Mouse (Mus musculus) layer of hippocampus, postnatal 10 days (tissue): ENCODE data around the gene Myh10. TPM values are rescaled to one million over a fixed set of nuclear protein-coding genes. Genes with fewer than 3 reads are reported as not detected.

Experiments used
- DNase-seq, 2 experiments: peaks; one replicate each; pipeline ENCODE4 v3.0.0; 2021; ENCODE audit warnings: low spot score in 2 of 2
- total RNA-seq, 2 experiments: library from RNA; stranded (reverse); gene quantifications; 2 replicates each; pipeline ENCODE4 v1.2.3; 2021

The Myh10 gene
- total RNA-seq, 2 experiments from 2014 or later, result 164 to 167 TPM

DNA sequence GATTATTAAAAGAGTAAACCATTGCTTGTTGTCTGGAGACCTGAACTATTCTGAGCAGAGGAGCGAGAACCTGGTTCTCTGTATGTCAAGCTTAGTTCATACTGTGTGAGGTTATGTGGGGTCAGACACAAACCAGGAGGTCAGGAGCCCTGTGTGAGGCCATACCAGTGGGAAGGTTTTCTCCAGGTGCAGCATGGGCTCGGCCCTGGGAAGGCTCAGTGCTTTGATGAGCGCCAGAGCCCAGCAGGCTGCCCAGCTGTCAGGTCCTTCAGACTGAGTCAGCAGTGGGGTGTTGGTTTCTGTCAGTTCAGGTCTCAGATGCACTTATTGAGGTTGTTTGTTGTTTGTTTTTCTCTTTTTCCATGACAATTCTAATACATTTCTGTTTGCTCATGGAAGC is 52.8 kb downstream of the Myh10 start:
- no peak for DNase-seq

DNA sequence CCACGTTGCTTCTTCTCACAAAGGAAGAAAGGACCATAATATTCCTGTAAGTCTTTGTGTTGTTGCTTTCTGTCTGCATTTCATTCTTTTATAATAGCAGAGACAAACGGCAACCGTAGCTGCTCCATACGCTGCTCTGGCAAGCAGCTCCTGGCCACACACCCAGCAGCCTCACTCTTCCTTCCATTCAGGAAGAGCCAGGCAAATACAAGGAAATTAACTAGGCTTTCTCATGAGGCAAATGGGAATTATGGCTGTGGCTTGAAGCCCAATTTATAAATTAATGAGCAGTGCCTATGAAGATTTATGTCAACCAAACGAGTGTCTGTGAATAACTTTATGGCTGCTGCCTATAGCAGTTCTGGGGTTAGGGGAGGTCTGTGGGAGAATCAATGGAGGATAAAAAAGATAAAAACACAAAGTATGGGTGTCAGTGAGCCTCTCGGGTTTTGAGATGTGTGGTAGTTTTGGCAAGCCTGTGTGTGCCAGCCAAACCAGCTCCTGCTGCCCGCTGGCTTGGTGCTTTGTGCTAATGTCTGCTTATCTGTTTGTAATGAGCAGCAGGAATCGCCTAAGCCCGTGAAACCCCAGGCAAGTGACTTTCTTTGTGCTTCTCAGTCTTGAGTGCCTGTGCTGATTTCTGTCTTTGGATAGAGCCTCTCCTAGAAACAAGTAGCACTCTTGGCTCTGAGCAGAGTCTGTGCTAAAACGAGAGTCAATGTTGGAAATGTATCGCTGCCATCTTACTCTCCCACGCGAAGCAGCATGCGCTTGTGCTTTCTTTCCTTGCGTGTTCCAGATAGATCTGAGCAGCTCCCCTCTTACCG is 54.2 kb downstream of the Myh10 start:
- DNase-seq, result peak; percentile 19 to 39

- DNase-seq, result no peak
These were observed 56.8 kb downstream of the Myh10 start for GRCm38 (mm10) chr11:68748121-68748520.

DNA sequence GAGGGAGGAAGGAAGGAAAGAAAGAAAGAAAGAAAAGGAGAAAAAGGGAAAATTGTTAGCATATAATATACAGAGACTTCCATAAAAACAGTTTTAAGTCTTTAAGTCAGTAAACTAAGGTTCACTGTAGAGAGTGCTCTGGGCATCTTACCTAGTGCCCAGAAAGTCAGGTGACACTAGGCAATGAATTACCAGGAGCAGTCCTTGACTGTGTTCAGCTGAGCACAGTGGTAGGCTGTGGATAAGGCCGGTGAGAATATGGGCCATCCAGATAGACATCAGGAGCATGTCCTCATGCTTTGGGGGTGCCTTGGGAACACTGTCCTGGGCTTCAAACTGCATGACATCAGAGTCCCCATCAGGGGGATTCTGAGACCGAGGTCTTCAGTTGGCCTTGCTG is 58.8 kb downstream of the Myh10 start:
- DNase-seq, result no peak

- DNase-seq, result peak; percentile 37 to 54
These were observed 59.6 kb downstream of the Myh10 start for GRCm38 (mm10) chr11:68750938-68751337.

DNA sequence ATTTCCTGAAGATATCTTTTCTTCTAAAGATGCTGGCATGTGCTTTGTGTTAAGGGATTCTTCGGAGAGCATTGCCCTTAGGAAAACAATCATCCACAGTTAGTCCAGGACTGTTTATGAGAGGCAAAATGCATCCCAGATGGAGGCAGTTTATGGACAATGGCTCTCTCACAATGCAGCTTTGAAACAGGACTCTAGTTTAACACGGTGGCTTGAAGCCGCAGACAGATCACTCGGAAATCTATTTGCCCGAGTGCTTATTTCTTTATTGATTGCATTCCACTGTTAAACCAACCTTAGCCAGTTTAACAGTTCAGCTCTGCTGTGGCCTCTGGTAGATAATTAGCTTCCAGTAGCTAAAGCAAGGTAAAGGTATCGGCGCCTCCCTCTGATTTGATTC is 62.9 kb downstream of the Myh10 start:
- DNase-seq, result no peak

DNA sequence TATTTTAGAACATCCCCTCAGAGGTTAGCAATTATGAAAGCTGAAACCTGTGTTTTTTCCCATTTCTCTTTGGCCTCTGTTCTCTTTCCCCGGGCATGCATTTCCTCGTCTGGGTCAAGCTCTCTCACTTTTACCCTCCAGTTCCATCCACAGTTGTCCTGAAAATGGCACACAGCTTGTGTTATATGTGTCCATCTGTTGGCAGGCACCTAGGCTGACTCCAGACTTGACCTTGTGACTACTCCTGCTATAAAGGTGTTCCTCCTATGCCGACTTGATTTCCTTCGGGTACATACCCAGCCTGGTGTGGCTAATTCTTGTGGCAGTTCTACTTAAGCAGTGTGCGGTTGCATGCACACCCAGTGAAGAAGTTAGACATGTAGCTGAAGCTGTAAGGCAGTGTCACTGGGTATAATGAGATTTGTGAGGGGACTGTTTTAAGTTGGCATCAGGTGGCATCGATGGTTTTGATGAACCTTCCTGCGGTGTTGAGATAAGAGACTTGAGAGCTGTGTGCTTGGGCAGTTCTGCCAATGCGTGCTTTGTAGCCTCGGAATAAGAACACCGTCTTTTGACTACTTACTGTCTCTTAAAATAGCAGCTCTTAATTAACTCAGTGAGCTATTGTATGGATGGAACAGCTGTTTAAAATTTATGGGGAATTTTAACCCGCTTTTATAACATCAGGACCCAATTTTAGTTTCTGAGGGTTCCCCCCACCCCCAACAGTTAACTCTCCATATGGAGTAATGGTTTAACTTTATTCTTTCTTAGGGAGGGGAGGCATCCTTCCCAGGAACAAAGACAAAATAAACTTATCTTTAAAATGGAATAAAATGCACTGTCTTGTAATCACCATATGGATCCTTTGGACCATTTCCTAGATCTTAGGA is 65.3 kb downstream of the Myh10 start:
- DNase-seq, result no peak

DNA sequence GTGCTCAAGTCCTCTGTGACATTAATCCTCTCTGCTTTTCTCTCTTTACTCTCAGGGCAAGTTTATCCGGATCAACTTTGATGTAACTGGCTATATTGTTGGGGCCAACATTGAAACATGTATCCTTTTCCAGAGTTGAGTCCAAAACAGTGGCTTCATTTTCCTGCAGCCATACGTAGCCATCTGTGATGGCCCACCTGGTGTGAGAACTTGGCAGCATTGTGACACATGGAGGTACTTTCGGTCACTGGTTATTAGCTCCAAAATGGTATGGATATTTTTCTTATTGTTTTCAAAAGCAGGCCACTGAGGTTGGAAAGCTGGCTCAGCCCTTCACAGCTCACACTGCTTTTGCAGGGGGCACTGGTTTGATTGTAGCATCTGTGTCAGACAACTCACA is 68.3 kb downstream of the Myh10 start:
- DNase-seq, result no peak

GRCm38 (mm10) chr11:68761155-68761554 is 69.8 kb downstream of the Myh10 start:
- no peak for DNase-seq

GRCm38 (mm10) chr11:68761664-68762063 is 70.3 kb downstream of the Myh10 start:
- DNase-seq, result no peak

GRCm38 (mm10) chr11:68764622-68765021 is 73.3 kb downstream of the Myh10 start:
- DNase-seq, result no peak

DNA sequence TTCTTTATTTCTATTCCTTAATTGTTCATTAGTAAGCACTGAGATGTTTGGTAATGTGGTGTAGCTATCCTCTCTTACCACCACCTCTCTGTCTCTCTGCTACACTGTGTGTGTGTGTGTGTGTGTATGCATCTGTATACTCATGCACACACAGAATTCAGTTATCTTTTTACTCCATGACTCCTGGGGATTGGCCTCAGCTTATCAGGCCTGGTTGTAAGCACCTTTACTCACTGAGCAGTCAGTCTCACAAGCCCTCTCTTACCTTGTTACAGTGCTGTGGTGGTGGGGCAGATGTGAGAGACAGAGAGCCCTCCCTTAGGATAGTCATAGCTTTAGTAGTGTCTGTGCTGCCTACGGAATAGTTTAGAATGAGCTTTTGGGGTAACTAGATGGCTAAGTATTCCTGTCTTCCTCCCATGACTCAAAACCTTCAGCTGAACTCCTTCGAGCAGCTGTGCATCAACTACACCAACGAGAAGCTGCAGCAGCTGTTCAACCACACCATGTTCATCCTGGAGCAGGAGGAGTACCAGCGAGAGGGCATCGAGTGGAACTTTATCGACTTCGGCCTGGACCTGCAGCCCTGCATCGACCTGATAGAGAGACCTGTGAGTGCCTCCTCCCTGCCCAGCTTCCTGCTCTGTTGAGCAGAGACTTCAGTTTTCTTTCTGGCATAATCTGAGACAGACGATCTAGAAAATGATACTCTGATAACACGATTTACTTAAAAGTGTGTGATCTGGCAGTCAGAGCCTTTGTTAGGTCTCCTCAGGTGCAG is 76.6 kb downstream of the Myh10 start:
- DNase-seq, result no peak

DNA sequence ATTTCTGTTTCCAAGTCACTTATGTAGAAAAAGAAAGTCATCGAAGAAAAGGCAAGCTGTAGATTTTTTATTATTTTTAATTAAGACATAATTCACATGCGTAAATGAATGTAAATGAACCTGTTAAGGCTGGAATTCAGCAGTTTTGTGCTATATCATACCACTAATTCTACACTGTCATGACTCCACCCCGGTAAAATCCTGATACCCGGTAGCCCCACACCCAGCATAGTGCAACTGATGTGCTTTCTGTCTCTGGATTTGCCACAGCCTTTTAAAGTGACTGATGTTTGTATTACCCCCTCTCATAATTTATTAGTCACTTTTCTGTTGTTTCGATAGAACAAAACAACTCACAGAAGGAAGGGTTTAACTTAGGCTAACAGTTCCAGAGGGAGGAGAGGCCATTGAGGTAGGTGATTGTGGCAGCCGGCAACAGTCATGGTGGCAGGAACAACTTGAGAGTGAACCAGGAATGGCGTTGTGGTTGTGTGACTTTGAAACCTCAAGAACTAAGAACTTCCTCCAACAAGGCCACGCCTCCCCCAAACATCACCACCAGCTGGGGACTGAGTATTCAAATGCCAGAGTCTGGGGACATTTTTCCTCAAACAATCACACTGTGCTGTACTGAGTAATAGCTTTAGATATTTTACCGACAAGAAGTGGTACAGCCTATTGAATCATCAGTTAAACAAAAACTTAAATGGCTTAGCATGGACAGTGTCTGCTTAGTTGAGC is 78.6 kb downstream of the Myh10 start:
- no peak for DNase-seq

DNA sequence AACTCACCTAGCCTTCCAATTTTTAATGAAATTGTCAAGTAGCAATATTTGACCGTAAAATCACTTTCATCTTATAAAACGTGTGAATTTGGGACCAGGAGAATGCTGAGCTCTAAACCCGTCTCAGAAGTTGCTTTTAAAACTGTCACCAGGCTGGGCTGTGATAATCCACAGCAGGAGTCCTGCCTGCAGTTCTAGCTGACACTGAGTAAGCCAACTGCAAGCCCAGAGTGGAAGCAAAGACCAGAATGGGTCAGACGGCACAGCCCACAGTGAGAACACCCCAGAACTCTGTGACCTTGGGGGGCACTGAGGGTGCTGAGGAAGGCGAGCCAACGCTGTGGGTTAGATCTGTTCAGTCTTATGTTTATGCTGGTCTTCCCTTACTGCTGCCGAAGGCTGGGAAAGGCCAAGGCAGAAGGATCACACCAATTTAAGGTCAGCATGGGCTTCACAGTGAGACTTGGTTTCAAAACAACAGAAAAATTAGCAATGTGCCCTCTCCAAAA is 84.8 kb downstream of the Myh10 start:
- no peak for DNase-seq

- no peak for DNase-seq
These were observed 86.6 kb downstream of the Myh10 start for GRCm38 (mm10) chr11:68777933-68778332.

DNA sequence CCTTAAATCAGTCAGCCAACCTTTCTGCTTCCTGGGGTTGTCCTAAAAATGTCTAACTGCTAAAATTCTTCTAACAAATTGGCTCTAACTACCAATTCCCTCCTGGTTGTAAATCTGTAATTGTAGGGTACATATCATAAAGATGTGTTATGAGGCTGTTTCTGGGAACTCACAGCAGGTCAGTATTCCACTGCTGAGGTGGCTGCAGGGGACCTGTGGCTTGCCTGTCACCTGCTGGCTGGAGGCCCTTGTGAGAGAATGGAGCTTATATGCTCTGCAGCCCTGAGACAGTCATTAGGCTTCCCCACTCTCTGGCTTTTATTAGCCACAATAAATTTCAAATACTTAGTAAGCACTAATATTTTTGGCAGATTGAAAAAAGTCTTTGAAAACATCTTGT is 87.5 kb downstream of the Myh10 start:
- DNase-seq, result no peak

- DNase-seq, result no peak
These were observed 88.5 kb downstream of the Myh10 start for GRCm38 (mm10) chr11:68779735-68780465.

- no peak for DNase-seq
These were observed 89.2 kb downstream of the Myh10 start for GRCm38 (mm10) chr11:68780466-68781114.

DNA sequence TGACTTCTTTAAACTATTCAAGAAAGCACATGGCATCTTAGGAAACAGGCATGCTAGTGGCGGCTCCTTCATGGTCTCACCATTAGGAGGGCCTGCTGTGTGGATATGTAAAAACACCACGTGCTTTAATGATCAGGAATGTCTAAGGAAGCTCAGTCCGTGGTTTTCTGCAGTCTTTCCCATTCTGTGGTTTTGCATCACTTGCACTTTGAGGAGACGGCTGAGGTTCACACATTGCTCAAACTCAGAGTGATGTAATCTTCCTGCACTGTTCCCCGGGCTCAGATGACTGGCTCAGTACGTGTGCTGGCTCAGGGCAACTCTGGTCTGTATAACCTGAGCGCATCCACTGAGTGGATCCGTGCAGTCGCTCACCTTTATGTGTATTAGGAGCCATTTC is 91.0 kb downstream of the Myh10 start:
- no peak for DNase-seq
